Mouse (Mus musculus): ENCODE results near the gene Olfr340. TPM values are rescaled to one million over a fixed set of nuclear protein-coding genes. Genes with fewer than 3 reads are reported as not detected.
"Not testable (repeated sequence)": the region's sequence is repeated elsewhere in the genome, so short reads cannot be mapped to it uniquely, and the experiment has no call there.

Gene Olfr340
- not detected for total RNA-seq (2021)
- long read RNA-seq, experiment 1 = 0 reads
- long read RNA-seq, experiment 2 = 0 reads

DNA sequence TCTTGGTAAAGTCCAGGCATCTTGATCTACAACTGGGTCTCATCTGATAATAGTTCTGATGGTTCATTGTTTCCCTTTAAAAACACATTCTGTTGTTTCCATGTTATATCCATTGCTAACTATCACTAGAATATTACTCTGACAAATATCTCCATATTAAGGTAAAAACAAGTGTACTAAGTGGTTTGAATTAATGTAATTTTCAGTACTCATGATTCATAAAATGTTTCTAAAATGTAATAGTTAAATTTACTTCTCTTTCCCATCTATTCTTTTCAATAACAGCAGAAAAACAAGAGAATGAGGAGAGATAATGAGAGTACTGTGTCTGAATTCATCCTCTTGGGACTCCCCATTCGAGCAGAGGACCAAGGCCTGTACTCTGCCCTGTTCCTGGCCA, at the start of gene Olfr340:
TSS of gene Olfr340 (plus strand) at position 301 of the 400 bp plus-strand sequence.
- intact Hi-C loops (cut with DNase I) = no loop called here
- DNase-seq (ENCODE audit: low spot score in 2 of 2) = no peak

DNA sequence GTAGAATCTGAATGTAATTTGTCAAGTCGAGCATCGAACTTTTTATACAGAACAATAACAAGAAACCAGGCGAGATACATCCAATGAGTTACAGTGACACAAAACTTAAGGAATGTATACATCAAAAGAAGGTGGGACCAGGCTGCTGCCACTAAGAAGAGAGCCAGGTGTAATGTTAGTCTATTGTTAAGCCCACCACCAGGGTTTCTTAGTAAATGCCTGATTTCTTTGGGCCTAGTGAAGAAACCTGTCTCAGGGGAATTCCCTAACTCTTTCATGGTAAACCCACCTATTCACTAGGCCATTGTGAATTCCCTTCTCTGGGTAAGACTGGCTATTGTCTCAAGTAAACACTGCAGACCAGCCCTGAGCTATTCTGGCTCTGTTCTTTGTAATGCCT, 37.2 kb upstream of the Olfr340 start:
- intact Hi-C loops (cut with DNase I); DNase-seq (ENCODE audit: low spot score in 2 of 2): not testable (repeated sequence)

DNA sequence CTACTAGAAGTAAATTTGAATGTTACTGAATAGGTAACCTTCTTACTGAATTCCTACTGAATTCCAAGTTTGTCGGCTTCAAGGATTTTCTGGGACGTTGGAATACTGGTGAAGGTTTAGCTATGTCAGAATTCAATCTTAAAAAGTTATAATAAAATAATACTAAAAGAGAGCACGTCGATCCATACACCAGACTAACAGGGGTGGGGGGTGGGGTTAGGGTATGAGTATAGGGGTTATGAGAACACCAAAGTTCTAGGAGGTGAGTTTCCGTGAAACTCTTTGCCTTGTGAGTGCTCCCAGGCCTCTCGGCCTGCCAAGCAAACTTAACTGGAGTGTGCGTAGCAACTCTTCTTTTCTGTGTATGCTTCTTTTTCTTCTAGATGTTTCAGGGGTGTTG, 36.8 kb upstream of the Olfr340 start:
- DNase-seq (ENCODE audit: low spot score in 2 of 2); intact Hi-C loops (cut with DNase I): not testable (repeated sequence)

DNA sequence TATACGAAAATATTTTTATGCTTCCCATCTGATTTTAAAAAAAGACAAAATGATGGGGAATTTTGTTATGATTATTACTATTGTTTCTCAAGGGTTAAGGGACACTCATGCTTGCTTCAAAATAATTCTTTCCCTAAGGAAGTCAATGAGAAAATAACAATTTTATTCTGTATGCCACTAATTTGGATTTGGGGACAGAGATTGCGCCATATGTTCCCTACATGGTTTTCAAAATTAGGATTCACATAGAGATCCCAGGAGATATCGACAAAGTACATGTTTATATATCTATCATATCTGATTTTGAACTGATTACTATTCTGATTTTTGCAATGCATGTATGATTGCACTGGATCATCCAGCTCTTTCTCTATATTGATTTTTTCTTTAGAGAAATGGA, 33.7 kb upstream of the Olfr340 start, which contains the start of gene Olfr339:
TSS of gene Olfr339 (plus strand) at position 301 of the 400 bp plus-strand sequence.
- DNase-seq (ENCODE audit: low spot score in 2 of 2) = no peak
- intact Hi-C loops (cut with DNase I) = no loop called here

DNA sequence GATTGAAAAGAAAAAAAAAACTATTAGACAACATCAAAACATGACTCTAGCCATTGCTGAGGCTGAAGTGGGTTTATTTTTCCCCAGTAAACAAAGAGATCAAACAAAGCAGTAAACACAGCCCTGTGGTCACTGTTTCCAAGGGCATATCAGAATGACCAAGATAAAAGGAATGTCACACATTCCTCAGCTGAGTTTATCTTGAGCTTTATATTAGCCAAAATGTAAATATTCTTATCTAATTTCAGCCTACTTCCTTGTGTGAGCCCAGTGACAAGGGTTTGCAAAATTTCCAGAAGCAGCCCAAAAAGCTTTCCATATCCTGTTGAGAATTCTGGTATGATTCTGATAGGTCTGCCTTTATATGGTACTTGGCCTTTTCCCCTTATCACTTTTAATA, 21.2 kb downstream of the Olfr340 start:
- no peak for DNase-seq (ENCODE audit: low spot score in 2 of 2)
- intact Hi-C loops (cut with DNase I) = no loop called here

DNA sequence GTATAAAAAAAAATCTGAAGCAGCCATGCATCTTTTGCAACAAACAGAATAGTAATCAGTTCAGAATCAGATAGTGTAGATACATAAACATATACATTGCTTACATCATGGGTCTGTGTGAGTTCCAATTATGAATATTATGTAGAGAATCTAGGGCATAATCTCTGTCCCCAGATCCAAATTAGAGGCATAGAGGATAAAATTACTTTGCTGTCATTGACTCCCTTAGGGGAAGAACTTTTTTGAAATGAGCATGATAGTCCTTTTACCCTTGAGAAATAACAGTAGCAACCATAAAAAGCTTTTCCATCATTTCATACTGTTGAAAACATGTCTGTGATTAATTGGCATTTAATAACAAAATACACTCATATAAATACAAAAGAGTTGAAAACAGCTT, 30.0 kb downstream of the Olfr340 start, which contains the start of gene Olfr341:
TSS of gene Olfr341 (minus strand) at position 101 of the 400 bp plus-strand sequence.
- intact Hi-C loops (cut with DNase I) = no loop called here
- no peak for DNase-seq (ENCODE audit: low spot score in 2 of 2)

Other genes with a start within 250 kb of the Olfr340 start
- 10 to 100 TPM; 16.0 to 16.2 TPM for gene Ptgs1, start 222.2 kb upstream of the Olfr340 start, total RNA-seq (2021)
- under 1 TPM in 1 of 2 experiments, not detected in 1; 0.06 TPM for gene Olfr338, start 79.1 kb upstream of the Olfr340 start, total RNA-seq (2021)
- gene Olfr339, start 33.6 kb upstream of the Olfr340 start, total RNA-seq (2021) = not detected
- gene Olfr341, start 29.9 kb downstream of the Olfr340 start, total RNA-seq (2021) = not detected
- gene Olfr342, start 72.4 kb downstream of the Olfr340 start, total RNA-seq (2021) = not detected
- under 1 TPM in 1 of 2 experiments, not detected in 1; 0.04 TPM for gene Olfr344, start 114.1 kb downstream of the Olfr340 start, total RNA-seq (2021)
- gene Olfr345, start 187.5 kb downstream of the Olfr340 start, total RNA-seq (2021) = not detected
- gene Olfr346, start 233.2 kb downstream of the Olfr340 start, total RNA-seq (2021) = not detected

All from left cerebral cortex, postnatal 14 days (tissue).